20 mouse cellular contexts compared by ENCODE assay signal in the genomic region with DNA sequence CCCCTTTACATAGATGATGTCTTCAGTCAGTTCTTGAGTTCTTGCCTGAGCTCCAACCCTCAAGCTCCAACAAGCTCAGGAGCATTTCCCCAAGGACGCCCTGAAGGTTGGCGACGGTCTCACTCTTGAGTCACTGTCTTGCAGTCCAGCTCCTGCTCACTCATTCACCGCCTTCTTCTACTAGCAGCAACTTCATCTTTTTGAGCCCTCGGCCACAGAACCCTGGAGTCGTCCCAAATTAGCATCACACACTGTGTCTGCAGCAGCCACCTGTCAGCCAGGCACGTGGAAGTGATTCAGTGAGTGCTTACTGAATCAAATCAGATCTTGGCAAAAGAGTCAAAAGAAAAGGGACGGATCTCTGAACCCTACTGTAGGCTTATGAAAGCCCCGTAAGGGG. TPM values are rescaled to one million over a fixed set of nuclear protein-coding genes. Genes with fewer than 3 reads are reported as not detected.
DNase-seq lines count a peak whose midpoint lies in the region; ATAC-seq and TF ChIP-seq lines count a peak whose summit lies in the region.
"Had no signal": no experiment of that assay in that cellular context is flagged by ENCODE, and none has a peak within 500 bp of the region (broad histone marks: within the 10 kb centered on the region; RNA-seq: fewer than 3 reads in every experiment).

No protein-coding gene starts in this region.

- H3K27ac ChIP-seq in intestine, postnatal 0 days (ENCODE audit: low read depth, low read length): no peak overlapping the region
- no peak overlapping the region for H3K27ac ChIP-seq in hindbrain, embryonic 11.5 days (ENCODE audit: low read depth, low read length)
- H3K27ac ChIP-seq: embryonic facial prominence, embryonic 13.5 days; forebrain, embryonic 15.5 days; layer of hippocampus, adult 2 months; midbrain, embryonic 13.5 days had no signal

- no peaks in the 10 kb centered on the region for H3K9me3 ChIP-seq in intestine, postnatal 0 days (ENCODE audit: control insufficient read depth)
- no peaks in the 10 kb centered on the region for H3K9me3 ChIP-seq in hindbrain, embryonic 11.5 days (ENCODE audit: control insufficient read depth, low read length)
- H3K9me3 ChIP-seq: embryonic facial prominence, embryonic 13.5 days; forebrain, embryonic 15.5 days; midbrain, embryonic 13.5 days had no signal

- H3K27me3 ChIP-seq in intestine, postnatal 0 days (replicated peaks; ENCODE audit: control insufficient read depth, insufficient read depth, low read length): no peaks in the 10 kb centered on the region
- H3K27me3 ChIP-seq in hindbrain, embryonic 11.5 days (ENCODE audit: control insufficient read depth, insufficient read depth, low read length): no peaks in the 10 kb centered on the region
- H3K27me3 ChIP-seq: embryonic facial prominence, embryonic 13.5 days; forebrain, embryonic 15.5 days; midbrain, embryonic 13.5 days had no signal

- H3K9ac ChIP-seq in intestine, postnatal 0 days (ENCODE audit: low read depth, low read length): no peak overlapping the region
- H3K9ac ChIP-seq in hindbrain, embryonic 11.5 days (ENCODE audit: low read depth, low read length): no peak overlapping the region
- H3K9ac ChIP-seq: embryonic facial prominence, embryonic 13.5 days; forebrain, embryonic 15.5 days; midbrain, embryonic 13.5 days had no signal

- no peak overlapping the region for H3K4me3 ChIP-seq in intestine, postnatal 0 days (ENCODE audit: low read depth, low read length)
- no peak overlapping the region for H3K4me3 ChIP-seq in hindbrain, embryonic 11.5 days (ENCODE audit: low read depth, low read length)
- H3K4me3 ChIP-seq: embryonic facial prominence, embryonic 13.5 days; forebrain, embryonic 15.5 days; layer of hippocampus, adult 2 months; midbrain, embryonic 13.5 days; myocyte had no signal

- no peaks in the 10 kb centered on the region for H3K4me1 ChIP-seq in intestine, postnatal 0 days (replicated peaks; ENCODE audit: control insufficient read depth, insufficient read depth, low read length)
- H3K4me1 ChIP-seq in hindbrain, embryonic 11.5 days (replicated peaks; ENCODE audit: control insufficient read depth, insufficient read depth, low read length): no peaks in the 10 kb centered on the region
- H3K4me1 ChIP-seq: embryonic facial prominence, embryonic 13.5 days; forebrain, embryonic 15.5 days; midbrain, embryonic 13.5 days had no signal

- DNase-seq in cerebellum, postnatal 14 days: peak; percentile 40 to 48
- no peak for DNase-seq in cerebellum, adult 9-11 months
- DNase-seq in 3T3-L1 (ENCODE audit: low read depth, low spot score) (peak; percentile 36), A20 (ENCODE audit: low read depth, low spot score) (peak; percentile 19)
- no peak for DNase-seq in hindbrain, embryonic 11.5 days (ENCODE audit: low spot score)
- DNase-seq: heart, adult 18-20 months; heart, postnatal 36 days; kidney, adult 2 months; kidney, postnatal 14 days; liver; thymus, adult 2 months had no signal

- no peaks in the 10 kb centered on the region for H3K36me3 ChIP-seq in intestine, postnatal 0 days (ENCODE audit: control insufficient read depth, insufficient read depth)
- no peaks in the 10 kb centered on the region for H3K36me3 ChIP-seq in hindbrain, embryonic 11.5 days (ENCODE audit: control insufficient read depth, insufficient read depth, low read length)
- H3K36me3 ChIP-seq: embryonic facial prominence, embryonic 13.5 days; forebrain, embryonic 15.5 days; midbrain, embryonic 13.5 days had no signal

- peak; percentile 23; the same call in 1 of the 2 replicates for ATAC-seq in common myeloid progenitor, adult 5-6 weeks (replicated peaks; ENCODE audit: low read depth, poor library complexity, severe bottlenecking)
- no peak for ATAC-seq in erythroblast, adult 5-6 weeks (replicated peaks; ENCODE audit: low FRiP score, poor library complexity, severe bottlenecking)
- no peak for ATAC-seq in intestine, postnatal 0 days
- ATAC-seq in hindbrain, embryonic 11.5 days (ENCODE audit: low FRiP score): no peak
- ATAC-seq: forebrain, embryonic 15.5 days; lung, postnatal 0 days; midbrain, embryonic 13.5 days had no signal

- 68% methylated on average over 9 of the region's 9 CpGs for WGBS in intestine, postnatal 0 days
- 79% methylated on average over 9 of the region's 9 CpGs for WGBS in hindbrain, embryonic 11.5 days

- H3K4me2 ChIP-seq in intestine, postnatal 0 days (replicated peaks; ENCODE audit: low read depth): no peak overlapping the region
- H3K4me2 ChIP-seq in hindbrain, embryonic 11.5 days (replicated peaks; ENCODE audit: low read depth, low read length): no peak overlapping the region
- H3K4me2 ChIP-seq: embryonic facial prominence, embryonic 13.5 days; forebrain, embryonic 15.5 days; midbrain, embryonic 13.5 days had no signal

- no peak for TF ChIP-seq CTCF in intestine, postnatal 0 days (IDR thresholded peaks at IDR 0.05; ENCODE audit: low read depth)

RNA-seq across cellular contexts. Expression of gene Tmed10, which starts 46.3 kb away (rescaled TPM):
- 111 and 156 TPM in 2 replicates for total RNA-seq in common myeloid progenitor, adult 5-6 weeks (2017)
- 79.6 and 96.5 TPM in 2 replicates for total RNA-seq in erythroblast, adult 5-6 weeks (2015; ENCODE audit: low replicate concordance)
- total RNA-seq in erythroblast, adult 5-6 weeks (2017; ENCODE audit: low replicate concordance): 29.9 and 45.4 TPM in 2 replicates
- polyA plus RNA-seq in intestine, postnatal 0 days (2015; fragmentation: Nextera tagmentation; extraction: Ambion mirVana): 328 TPM in 2 replicates
- polyA plus RNA-seq in hindbrain, embryonic 11.5 days (2014; fragmentation: Nextera tagmentation; extraction: Ambion mirVana): 279 TPM in 2 replicates

RNA-seq across cellular contexts. Expression of gene Fos, which starts 52.7 kb away (rescaled TPM):
- 421 and 492 TPM in 2 replicates for total RNA-seq in common myeloid progenitor, adult 5-6 weeks (2017)
- total RNA-seq in erythroblast, adult 5-6 weeks (2015; ENCODE audit: low replicate concordance): 40.3 and 41.9 TPM in 2 replicates
- 25.0 and 32.1 TPM in 2 replicates for total RNA-seq in erythroblast, adult 5-6 weeks (2017; ENCODE audit: low replicate concordance)
- polyA plus RNA-seq in intestine, postnatal 0 days (2015; fragmentation: Nextera tagmentation; extraction: Ambion mirVana): 22.4 and 27.1 TPM in 2 replicates
- polyA plus RNA-seq in hindbrain, embryonic 11.5 days (2014; fragmentation: Nextera tagmentation; extraction: Ambion mirVana): 1.4 and 1.6 TPM in 2 replicates

Comparison
In these comparisons a context has a peak if more than half of its experiments do, and no peak if none do; other contexts are left out.
1. DNase-seq: peak in cerebellum, postnatal 14 days (2 of 2), 3T3-L1 (single experiment) and A20 (single experiment); none in cerebellum, adult 9-11 months (single experiment) and hindbrain, embryonic 11.5 days (single experiment).